Comparison of ENCODE assay signal across 10 mouse cellular contexts in genomic region chr8:95175808-95176207, GRCm38 (mm10). TPM values are rescaled to one million over a fixed set of nuclear protein-coding genes. Genes with fewer than 3 reads are reported as not detected.
A peak's percentile ranks its signal among the peaks of the same experiment; 100 is the strongest.
DNase-seq lines count a peak whose midpoint lies in the region; ATAC-seq lines count a peak whose summit lies in the region.
"Had no signal": no experiment of that assay in that cellular context is flagged by ENCODE, and none has a peak within 500 bp of the region (broad histone marks: within the 10 kb centered on the region; RNA-seq: fewer than 3 reads in every experiment).

No protein-coding gene starts in this region.

- peak overlapping the region; percentile 82 for H3K27ac ChIP-seq in hindbrain, embryonic 15.5 days (replicated peaks)
- H3K27ac ChIP-seq in midbrain, embryonic 10.5 days (replicated peaks), result peak overlapping the region; percentile 65
- H3K27ac ChIP-seq: liver, embryonic 15.5 days had no signal

- no peak overlapping the region for H3K4me3 ChIP-seq in hindbrain, embryonic 15.5 days
- H3K4me3 ChIP-seq in midbrain, embryonic 10.5 days, result no peak overlapping the region
- H3K4me3 ChIP-seq: liver, embryonic 15.5 days had no signal

- no peaks in the 10 kb centered on the region for H3K36me3 ChIP-seq in hindbrain, embryonic 15.5 days
- H3K36me3 ChIP-seq in midbrain, embryonic 10.5 days, result no peaks in the 10 kb centered on the region
- H3K36me3 ChIP-seq: liver, embryonic 15.5 days had no signal

- peak; percentile 90 for ATAC-seq in hindbrain, embryonic 15.5 days (ENCODE audit: low FRiP score, low read depth)

- H3K9me3 ChIP-seq in hindbrain, embryonic 15.5 days, result no peaks in the 10 kb centered on the region
- H3K9me3 ChIP-seq in midbrain, embryonic 10.5 days (replicated peaks), result no peaks in the 10 kb centered on the region
- H3K9me3 ChIP-seq: liver, embryonic 15.5 days had no signal

- peak overlapping the region; percentile 28; the same call in 1 of the 2 replicates for H3K4me2 ChIP-seq in hindbrain, embryonic 15.5 days
- H3K4me2 ChIP-seq: liver, embryonic 15.5 days had no signal

- H3K9ac ChIP-seq in hindbrain, embryonic 15.5 days, result 0 out of 2 replicates have a peak overlapping the region, but pooled peaks have one; percentile 5
- H3K9ac ChIP-seq: liver, embryonic 15.5 days had no signal

- H3K4me1 ChIP-seq in hindbrain, embryonic 15.5 days (replicated peaks), result peaks cover 21% of the 10 kb centered on the region
- peaks cover 22% of the 10 kb centered on the region for H3K4me1 ChIP-seq in midbrain, embryonic 10.5 days
- H3K4me1 ChIP-seq: liver, embryonic 15.5 days had no signal

- H3K27me3 ChIP-seq in hindbrain, embryonic 15.5 days, result no peaks in the 10 kb centered on the region
- H3K27me3 ChIP-seq in midbrain, embryonic 10.5 days (ENCODE audit: low read depth, poor library complexity, severe bottlenecking), result no peaks in the 10 kb centered on the region
- H3K27me3 ChIP-seq: liver, embryonic 15.5 days had no signal

- DNase-seq in adrenal gland, postnatal 14 days, result peak; percentile 61
- peak; percentile 17 for DNase-seq in cerebellum, adult 9-11 months
- DNase-seq in midbrain, embryonic 10.5 days (ENCODE audit: low spot score), result peak; percentile 27
- DNase-seq in testis, postnatal 14 days (ENCODE audit: low spot score), result no peak
- DNase-seq in kidney, postnatal 4 days, result no peak
- DNase-seq in B cell, adult 2 months, result no peak
- DNase-seq in thymus, postnatal 10 days (ENCODE audit: low spot score in 2 of 2), result no peak
- DNase-seq: gastrocnemius, postnatal 10 days had no signal

- WGBS in hindbrain, embryonic 15.5 days, result 18% methylated on average over 18 of the region's 18 CpGs
- 67% methylated on average over 18 of the region's 18 CpGs for WGBS in midbrain, embryonic 10.5 days

RNA-seq across cellular contexts. Expression of gene Kifc3, which starts 26.8 kb away (rescaled TPM):
- total RNA-seq in adrenal gland, postnatal 14 days (2021), result 94.1 and 104 TPM in 2 replicates
- polyA plus RNA-seq in hindbrain, embryonic 15.5 days (2015; fragmentation: Nextera tagmentation; extraction: Ambion mirVana), result 26.5 and 30.2 TPM in 2 replicates
- polyA plus RNA-seq in midbrain, embryonic 10.5 days (2016; fragmentation: Nextera tagmentation; extraction: Ambion mirVana), result 4.1 and 5.2 TPM in 2 replicates

Comparison
In these comparisons a context has a peak if more than half of its experiments do, and no peak if none do; other contexts are left out.
1. DNase-seq: peak in adrenal gland, postnatal 14 days (single experiment), cerebellum, adult 9-11 months (single experiment) and midbrain, embryonic 10.5 days (single experiment); none in testis, postnatal 14 days (single experiment), kidney, postnatal 4 days (0 of 2), B cell, adult 2 months (0 of 2) and thymus, postnatal 10 days (0 of 2).